Mouse (Mus musculus) thymus, adult 2 months (tissue): ENCODE results near the gene Polr3gl.

ENCODE experiments used
- CTCF ChIP-seq: fragments of 200-500 bp; IDR thresholded peaks from 2 replicates; pipeline ENCODE4 v1.5.1; 2012; ENCODE audit warnings: mild to moderate bottlenecking, control low read depth, low read length, moderate library complexity, borderline replicate concordance; ENCODE audit not compliant: control insufficient read depth, poor library complexity, insufficient read depth; ENCODE audit errors: extremely low read depth
- POLR2A ChIP-seq: fragments of 200-500 bp; IDR thresholded peaks from 2 replicates; pipeline ENCODE4 v1.6.1; 2012; ENCODE audit warnings: mild to moderate bottlenecking, low read length, control low read depth, moderate library complexity; ENCODE audit not compliant: control insufficient read depth, poor library complexity, insufficient read depth; ENCODE audit errors: extremely low read depth

DNA sequence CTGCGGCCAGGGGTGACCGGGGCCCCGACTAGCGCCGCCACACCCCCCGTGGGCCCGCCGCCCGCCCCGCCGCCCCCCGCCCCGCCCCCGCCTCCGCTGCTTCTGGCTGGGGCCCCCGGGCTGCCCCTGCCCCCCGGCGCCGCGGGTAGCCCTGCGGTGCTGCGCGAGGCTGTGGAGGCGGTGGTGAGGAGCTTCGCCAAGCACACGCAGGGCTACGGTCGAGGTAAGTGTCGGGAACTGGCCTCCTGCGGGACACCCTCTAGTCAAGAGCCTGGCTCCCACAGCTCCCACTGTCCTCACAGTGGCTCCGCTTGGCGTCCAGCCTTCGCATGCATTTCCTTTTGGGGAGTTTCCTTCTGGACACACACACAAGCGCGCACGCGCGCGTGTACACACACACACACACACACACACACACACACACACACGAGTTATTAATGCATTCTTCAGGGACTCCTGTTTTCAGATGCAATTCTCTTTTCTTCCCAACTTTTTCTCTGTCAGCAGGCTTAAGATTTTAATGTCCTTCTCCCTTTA, 7.3 kb upstream of the Polr3gl start:
- TF ChIP-seq POLR2A, result no peak
- TF ChIP-seq CTCF, result no peak
